Mouse (Mus musculus): Measurements from ENCODE around the gene Mroh2a. TPM values are rescaled to one million over a fixed set of nuclear protein-coding genes. Genes with fewer than 3 reads are reported as not detected.

The Mroh2a gene
- polyA plus RNA-seq, 1 experiment from 2014 or later, result 1.0 TPM

GRCm38 (mm10) chr1:88264869-88265240 is 38.1 kb downstream of the Mroh2a start:
- no peak overlapping the region for H3K27ac ChIP-seq (ENCODE audit: low read length)
- H3K27me3 ChIP-seq (ENCODE audit: control insufficient read depth, insufficient read depth, low read depth, low read length), result no peaks in the 10 kb centered on the region
- no peaks in the 10 kb centered on the region for H3K4me1 ChIP-seq (replicated peaks; ENCODE audit: control insufficient read depth, insufficient read depth, low read length)
- no peak overlapping the region for H3K9ac ChIP-seq (ENCODE audit: low read length)
- ATAC-seq (ENCODE audit: low read depth), result no peak
- H3K4me3 ChIP-seq (ENCODE audit: low read length), result no peak overlapping the region
- peaks cover 100% of the 10 kb centered on the region for H3K36me3 ChIP-seq (ENCODE audit: control insufficient read depth, insufficient read depth, low read length)
- 77% methylated on average over 4 of the region's 4 CpGs for WGBS
- H3K9me3 ChIP-seq (ENCODE audit: control insufficient read depth, low read length), result no peaks in the 10 kb centered on the region
- no peak overlapping the region for H3K4me2 ChIP-seq (ENCODE audit: low read depth, low read length)

- no peak overlapping the region for H3K4me2 ChIP-seq (ENCODE audit: low read depth, low read length)
Measured at GRCm38 (mm10) chr1:88266123-88266522, 39.3 kb downstream of the Mroh2a start.

GRCm38 (mm10) chr1:88267489-88267888 is 40.7 kb downstream of the Mroh2a start:
- H3K9ac ChIP-seq (ENCODE audit: low read length), result no peak overlapping the region
- H3K4me2 ChIP-seq (ENCODE audit: low read depth, low read length), result no peak overlapping the region
- no peaks in the 10 kb centered on the region for H3K27me3 ChIP-seq (ENCODE audit: control insufficient read depth, insufficient read depth, low read depth, low read length)
- 92% methylated on average over 6 of the region's 6 CpGs for WGBS
- ATAC-seq (ENCODE audit: low read depth), result no peak
- H3K4me1 ChIP-seq (replicated peaks; ENCODE audit: control insufficient read depth, insufficient read depth, low read length), result no peaks in the 10 kb centered on the region
- H3K4me3 ChIP-seq (ENCODE audit: low read length), result no peak overlapping the region
- H3K27ac ChIP-seq (ENCODE audit: low read length), result no peak overlapping the region
- H3K36me3 ChIP-seq (ENCODE audit: control insufficient read depth, insufficient read depth, low read length), result peaks cover 88% of the 10 kb centered on the region
- H3K9me3 ChIP-seq (ENCODE audit: control insufficient read depth, low read length), result no peaks in the 10 kb centered on the region

More at GRCm38 (mm10) chr1:88266123-88266522, 39.3 kb downstream of the Mroh2a start:
- Histone ChIP-seq H3K27ac (ENCODE audit: low read length) (no peak overlapping the region), H3K36me3 (ENCODE audit: control insufficient read depth, insufficient read depth, low read length) (peaks cover 89% of the 10 kb centered on the region), H3K4me3 (ENCODE audit: low read length) (no peak overlapping the region), H3K9ac (ENCODE audit: low read length) (no peak overlapping the region), H3K9me3 (ENCODE audit: control insufficient read depth, low read length) (no peaks in the 10 kb centered on the region), H3K4me1 (replicated peaks; ENCODE audit: control insufficient read depth, insufficient read depth, low read length) (no peaks in the 10 kb centered on the region), H3K27me3 (ENCODE audit: control insufficient read depth, insufficient read depth, low read depth, low read length) (no peaks in the 10 kb centered on the region)
- 88% methylated on average over 13 of the region's 13 CpGs for WGBS
- no peak for ATAC-seq (ENCODE audit: low read depth)

GRCm38 (mm10) chr1:88268070-88268469 is 41.3 kb downstream of the Mroh2a start:
- no peak overlapping the region for H3K27ac ChIP-seq (ENCODE audit: low read length)
- no peak overlapping the region for H3K4me2 ChIP-seq (ENCODE audit: low read depth, low read length)
- H3K9me3 ChIP-seq (ENCODE audit: control insufficient read depth, low read length), result no peaks in the 10 kb centered on the region
- no peaks in the 10 kb centered on the region for H3K27me3 ChIP-seq (ENCODE audit: control insufficient read depth, insufficient read depth, low read depth, low read length)
- 80% methylated on average over 6 of the region's 6 CpGs for WGBS
- H3K4me3 ChIP-seq (ENCODE audit: low read length), result no peak overlapping the region
- H3K36me3 ChIP-seq (ENCODE audit: control insufficient read depth, insufficient read depth, low read length), result peaks cover 87% of the 10 kb centered on the region
- no peak overlapping the region for H3K9ac ChIP-seq (ENCODE audit: low read length)
- no peak for ATAC-seq (ENCODE audit: low read depth)
- H3K4me1 ChIP-seq (replicated peaks; ENCODE audit: control insufficient read depth, insufficient read depth, low read length), result no peaks in the 10 kb centered on the region

- Histone ChIP-seq H3K27ac (ENCODE audit: low read length) (no peak overlapping the region), H3K9me3 (ENCODE audit: control insufficient read depth, low read length) (no peaks in the 10 kb centered on the region), H3K9ac (ENCODE audit: low read length) (no peak overlapping the region), H3K27me3 (ENCODE audit: control insufficient read depth, insufficient read depth, low read depth, low read length) (no peaks in the 10 kb centered on the region), H3K4me2 (ENCODE audit: low read depth, low read length) (no peak overlapping the region), H3K36me3 (ENCODE audit: control insufficient read depth, insufficient read depth, low read length) (peaks cover 86% of the 10 kb centered on the region), H3K4me3 (ENCODE audit: low read length) (no peak overlapping the region), H3K4me1 (replicated peaks; ENCODE audit: control insufficient read depth, insufficient read depth, low read length) (no peaks in the 10 kb centered on the region)
- 89% methylated on average over 12 of the region's 12 CpGs for WGBS
- no peak for ATAC-seq (ENCODE audit: low read depth)
Measured at GRCm38 (mm10) chr1:88269539-88270309, 42.9 kb downstream of the Mroh2a start.

- no peak for ATAC-seq (ENCODE audit: low read depth)
- Histone ChIP-seq H3K4me2 (ENCODE audit: low read depth, low read length) (no peak overlapping the region), H3K9me3 (ENCODE audit: control insufficient read depth, low read length) (no peaks in the 10 kb centered on the region), H3K9ac (ENCODE audit: low read length) (no peak overlapping the region), H3K4me3 (ENCODE audit: low read length) (no peak overlapping the region), H3K4me1 (replicated peaks; ENCODE audit: control insufficient read depth, insufficient read depth, low read length) (peaks cover 17% of the 10 kb centered on the region), H3K27ac (ENCODE audit: low read length) (no peak overlapping the region), H3K27me3 (ENCODE audit: control insufficient read depth, insufficient read depth, low read depth, low read length) (no peaks in the 10 kb centered on the region), H3K36me3 (ENCODE audit: control insufficient read depth, insufficient read depth, low read length) (peaks cover 58% of the 10 kb centered on the region)
- WGBS, result 68% methylated on average over 4 of the region's 4 CpGs
Measured at GRCm38 (mm10) chr1:88272851-88273250, 46.1 kb downstream of the Mroh2a start.

GRCm38 (mm10) chr1:88273326-88273725 is 46.5 kb downstream of the Mroh2a start:
- no peaks in the 10 kb centered on the region for H3K27me3 ChIP-seq (ENCODE audit: control insufficient read depth, insufficient read depth, low read depth, low read length)
- H3K27ac ChIP-seq (ENCODE audit: low read length), result no peak overlapping the region
- no peak overlapping the region for H3K9ac ChIP-seq (ENCODE audit: low read length)
- peaks cover 18% of the 10 kb centered on the region for H3K4me1 ChIP-seq (replicated peaks; ENCODE audit: control insufficient read depth, insufficient read depth, low read length)
- H3K4me2 ChIP-seq (ENCODE audit: low read depth, low read length), result no peak overlapping the region
- WGBS, result 95% methylated on average over 3 of the region's 3 CpGs
- no peak for ATAC-seq (ENCODE audit: low read depth)
- peaks cover 53% of the 10 kb centered on the region for H3K36me3 ChIP-seq (ENCODE audit: control insufficient read depth, insufficient read depth, low read length)
- H3K9me3 ChIP-seq (ENCODE audit: control insufficient read depth, low read length), result no peaks in the 10 kb centered on the region
- H3K4me3 ChIP-seq (ENCODE audit: low read length), result no peak overlapping the region

- Histone ChIP-seq H3K4me1 (replicated peaks; ENCODE audit: control insufficient read depth, insufficient read depth, low read length) (peaks cover 18% of the 10 kb centered on the region), H3K27me3 (ENCODE audit: control insufficient read depth, insufficient read depth, low read depth, low read length) (no peaks in the 10 kb centered on the region), H3K4me2 (ENCODE audit: low read depth, low read length) (no peak overlapping the region), H3K9me3 (ENCODE audit: control insufficient read depth, low read length) (no peaks in the 10 kb centered on the region), H3K4me3 (ENCODE audit: low read length) (no peak overlapping the region), H3K36me3 (ENCODE audit: control insufficient read depth, insufficient read depth, low read length) (peaks cover 48% of the 10 kb centered on the region), H3K9ac (ENCODE audit: low read length) (no peak overlapping the region), H3K27ac (ENCODE audit: low read length) (no peak overlapping the region)
- no peak for ATAC-seq (ENCODE audit: low read depth)
- WGBS, result 81% methylated on average over 4 of the region's 4 CpGs
Measured at GRCm38 (mm10) chr1:88273832-88274231, 47.0 kb downstream of the Mroh2a start.

- Histone ChIP-seq H3K27ac (ENCODE audit: low read length) (no peak overlapping the region), H3K9me3 (ENCODE audit: control insufficient read depth, low read length) (no peaks in the 10 kb centered on the region), H3K4me3 (ENCODE audit: low read length) (no peak overlapping the region), H3K4me1 (replicated peaks; ENCODE audit: control insufficient read depth, insufficient read depth, low read length) (peaks cover 18% of the 10 kb centered on the region), H3K4me2 (ENCODE audit: low read depth, low read length) (no peak overlapping the region), H3K27me3 (ENCODE audit: control insufficient read depth, insufficient read depth, low read depth, low read length) (no peaks in the 10 kb centered on the region), H3K36me3 (ENCODE audit: control insufficient read depth, insufficient read depth, low read length) (peaks cover 41% of the 10 kb centered on the region), H3K9ac (ENCODE audit: low read length) (no peak overlapping the region)
- ATAC-seq (ENCODE audit: low read depth), result no peak
- WGBS, result 70% methylated on average over 11 of the region's 11 CpGs
Measured at GRCm38 (mm10) chr1:88274371-88275077, 47.7 kb downstream of the Mroh2a start.
